Mouse (Mus musculus) midbrain, embryonic 15.5 days (tissue): ENCODE measurements around the gene Sbsn. TPM values are rescaled to one million over a fixed set of nuclear protein-coding genes. Genes with fewer than 3 reads are reported as not detected.

Source experiments
- ATAC-seq: fragments of 200-750 bp; cut with Nextera tagmentation; replicated peaks from 2 replicates; pipeline ENCODE4 v1.8.0; 2017; ENCODE audit warnings: moderate TSS enrichment
- H3K27ac ChIP-seq: fragments of 300-500 bp; sonication (generic); 2 replicates; pipeline ENCODE4 v1.5.1; 2015; ENCODE audit warnings: mild to moderate bottlenecking, inconsistent platforms
- H3K27me3 ChIP-seq: fragments of 300-500 bp; sonication (generic); replicated peaks from 2 replicates; pipeline ENCODE4 v1.6.1; 2015; ENCODE audit warnings: inconsistent platforms
- H3K36me3 ChIP-seq: fragments of 300-500 bp; sonication (generic); replicated peaks from 2 replicates; pipeline ENCODE4 v1.6.1; 2015; ENCODE audit warnings: inconsistent platforms
- H3K4me1 ChIP-seq: fragments of 300-500 bp; sonication (generic); 2 replicates; pipeline ENCODE4 v1.6.1; 2015; ENCODE audit warnings: inconsistent platforms
- H3K4me2 ChIP-seq: fragments of 300-500 bp; sonication (generic); 2 replicates; pipeline ENCODE4 v1.6.1; 2015; ENCODE audit warnings: inconsistent platforms, mild to moderate bottlenecking, moderate library complexity
- H3K4me3 ChIP-seq: fragments of 300-500 bp; sonication (generic); 2 replicates; pipeline ENCODE4 v1.5.1; 2015; ENCODE audit warnings: mild to moderate bottlenecking, inconsistent platforms
- H3K9ac ChIP-seq: fragments of 300-500 bp; sonication (generic); 2 replicates; pipeline ENCODE4 v1.6.1; 2015; ENCODE audit warnings: mild to moderate bottlenecking, inconsistent platforms
- H3K9me3 ChIP-seq: fragments of 300-500 bp; sonication (generic); 2 replicates; pipeline ENCODE4 v1.6.1; 2016; ENCODE audit warnings: inconsistent platforms
- WGBS: fragments of 180-500 bp; shearing (Covaris S2); methylation state at CpG from one replicate; pipeline ENCODE4 v1.1.7; 2015; ENCODE audit warnings: mixed read lengths; 5-methylcytosine and 5-hydroxymethylcytosine counted together
- polyA plus RNA-seq: library from polyadenylated mRNA; unstranded; fragments of >200 nt; fragmentation: Nextera tagmentation; extraction: Ambion mirVana; gene quantifications from 2 replicates; pipeline ENCODE4 v1.2.1, GENCODE M21; 2015

Sbsn gene
- polyA plus RNA-seq, 1 experiment from 2014 or later = 3.0 TPM

- H3K36me3 ChIP-seq = no peaks in the 10 kb centered on the region
- no peaks in the 10 kb centered on the region for H3K27me3 ChIP-seq
- no peak within 1 kb of the TSS for H3K4me3 ChIP-seq
- H3K4me2 ChIP-seq = no peak within 1 kb of the TSS
- no peak for ATAC-seq
- 40% methylated on average over 5 of the region's 5 CpGs for WGBS
- no peaks in the 10 kb centered on the region for H3K9me3 ChIP-seq
- no peak within 1 kb of the TSS for H3K27ac ChIP-seq
- no peak within 1 kb of the TSS for H3K9ac ChIP-seq
- no peaks in the 10 kb centered on the region for H3K4me1 ChIP-seq
Observed at GRCm38 (mm10) chr7:30763456-30763855, 12.2 kb downstream of the Sbsn start, which contains the start of gene Dmkn. TSS of gene Dmkn (plus strand) at chr7:30763756.

DNA sequence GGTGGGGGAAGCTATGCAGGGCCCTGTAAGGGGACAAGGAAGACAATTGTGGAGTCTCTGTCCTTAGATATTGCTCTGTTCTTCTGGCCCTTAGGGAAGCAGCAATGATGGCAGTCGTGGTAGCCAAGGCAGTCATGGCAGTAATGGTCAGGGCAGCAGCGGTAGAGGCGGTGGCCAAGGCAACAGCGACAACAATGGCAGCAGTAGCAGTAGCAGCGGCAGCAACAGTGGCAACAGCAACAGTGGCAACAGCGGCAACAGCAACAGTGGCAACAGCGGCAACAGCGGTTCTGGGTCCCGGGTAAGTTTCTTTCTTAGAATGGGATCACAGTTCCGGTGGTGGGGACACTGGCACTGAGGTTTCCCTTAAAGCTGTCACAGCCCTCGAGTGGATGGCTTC is 13.9 kb downstream of the Sbsn start:
- ATAC-seq = no peak; the same call in 1 of the 2 replicates
- Histone ChIP-seq H3K27me3 (no peaks in the 10 kb centered on the region), H3K36me3 (no peaks in the 10 kb centered on the region), H3K4me1 (no peaks in the 10 kb centered on the region), H3K4me3 (no peak overlapping the region), H3K9me3 (no peaks in the 10 kb centered on the region), H3K9ac (no peak overlapping the region), H3K27ac (no peak overlapping the region), H3K4me2 (0 out of 2 replicates have a peak overlapping the region, but pooled peaks have one; percentile 9)
- 44% methylated on average over 11 of the region's 11 CpGs for WGBS

- H3K4me3 ChIP-seq = no peak overlapping the region
- H3K4me1 ChIP-seq = no peaks in the 10 kb centered on the region
- no peaks in the 10 kb centered on the region for H3K36me3 ChIP-seq
- no peaks in the 10 kb centered on the region for H3K27me3 ChIP-seq
- WGBS = 87% methylated on average over 4 of the region's 4 CpGs
- no peak overlapping the region for H3K9ac ChIP-seq
- H3K4me2 ChIP-seq = no peak overlapping the region
- no peaks in the 10 kb centered on the region for H3K9me3 ChIP-seq
- H3K27ac ChIP-seq = no peak overlapping the region
- no peak for ATAC-seq
Observed at GRCm38 (mm10) chr7:30766408-30766807, 15.1 kb downstream of the Sbsn start.

GRCm38 (mm10) chr7:30769236-30769635 is 18.0 kb downstream of the Sbsn start:
- H3K9me3 ChIP-seq = no peaks in the 10 kb centered on the region
- H3K36me3 ChIP-seq = no peaks in the 10 kb centered on the region
- no peak overlapping the region for H3K27ac ChIP-seq
- H3K9ac ChIP-seq = no peak overlapping the region
- no peaks in the 10 kb centered on the region for H3K4me1 ChIP-seq
- no peak for ATAC-seq
- H3K4me2 ChIP-seq = no peak overlapping the region
- no peaks in the 10 kb centered on the region for H3K27me3 ChIP-seq
- H3K4me3 ChIP-seq = no peak overlapping the region
- 32% methylated on average over 9 of the region's 9 CpGs for WGBS

- no peaks in the 10 kb centered on the region for H3K9me3 ChIP-seq
- no peak overlapping the region for H3K9ac ChIP-seq
- WGBS = 90% methylated on average over 9 of the region's 9 CpGs
- no peak overlapping the region for H3K27ac ChIP-seq
- ATAC-seq = no peak
- no peaks in the 10 kb centered on the region for H3K4me1 ChIP-seq
- no peak overlapping the region for H3K4me3 ChIP-seq
- no peak overlapping the region for H3K4me2 ChIP-seq
- H3K27me3 ChIP-seq = no peaks in the 10 kb centered on the region
- H3K36me3 ChIP-seq = no peaks in the 10 kb centered on the region
Observed at GRCm38 (mm10) chr7:30776104-30776503, 24.8 kb downstream of the Sbsn start.

GRCm38 (mm10) chr7:30777081-30777579 is 25.9 kb downstream of the Sbsn start:
- Histone ChIP-seq H3K9ac (no peak overlapping the region), H3K9me3 (no peaks in the 10 kb centered on the region), H3K27me3 (no peaks in the 10 kb centered on the region), H3K4me2 (no peak overlapping the region), H3K4me1 (no peaks in the 10 kb centered on the region), H3K4me3 (no peak overlapping the region), H3K36me3 (no peaks in the 10 kb centered on the region), H3K27ac (no peak overlapping the region)
- 36% methylated on average over 7 of the region's 7 CpGs for WGBS
- no peak for ATAC-seq

DNA sequence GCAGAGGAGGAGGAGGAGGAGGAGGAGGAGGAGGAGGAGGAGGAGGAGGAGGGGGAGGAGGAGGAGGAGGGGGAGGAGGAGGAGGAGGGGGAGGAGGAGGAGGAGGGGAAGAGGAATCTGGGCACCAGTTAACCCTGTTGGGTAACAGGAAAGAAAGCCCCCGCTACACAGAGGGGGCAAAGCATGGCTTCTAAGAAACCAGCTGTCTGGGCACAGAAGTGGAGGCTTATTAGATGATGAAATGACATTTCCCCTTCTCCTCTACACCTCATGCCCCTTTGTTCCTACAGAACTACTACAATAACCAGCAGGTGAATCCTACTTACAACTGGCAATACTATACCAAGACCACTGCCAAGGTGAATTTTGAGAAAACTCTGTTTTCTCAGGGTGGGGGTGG is 26.6 kb downstream of the Sbsn start:
- Histone ChIP-seq H3K4me3 (no peak overlapping the region), H3K9me3 (no peaks in the 10 kb centered on the region), H3K4me1 (no peaks in the 10 kb centered on the region), H3K9ac (no peak overlapping the region), H3K27ac (no peak overlapping the region), H3K36me3 (no peaks in the 10 kb centered on the region), H3K27me3 (no peaks in the 10 kb centered on the region), H3K4me2 (no peak overlapping the region)
- 81% methylated on average over 1 of the region's 1 CpGs for WGBS
- no peak for ATAC-seq

DNA sequence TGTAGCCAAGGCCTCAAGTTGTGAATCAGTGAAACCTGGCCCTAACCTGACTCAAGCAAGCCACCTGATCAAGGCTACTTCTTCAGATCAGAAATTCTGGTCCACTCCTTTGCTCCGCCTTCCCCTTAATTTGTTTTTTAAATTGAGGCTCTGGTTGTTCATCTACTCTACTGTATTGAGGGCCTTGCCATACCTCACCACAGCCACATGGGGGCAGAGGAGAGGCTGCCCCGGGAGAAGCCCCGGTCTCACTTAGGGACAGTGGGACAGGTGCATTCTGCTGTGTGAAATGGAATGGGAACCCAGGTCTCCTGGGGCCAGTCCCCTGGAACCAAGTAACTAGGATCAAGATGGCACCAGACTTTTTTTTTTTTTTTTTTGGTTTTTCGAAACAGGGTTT is 30.5 kb downstream of the Sbsn start:
- no peaks in the 10 kb centered on the region for H3K36me3 ChIP-seq
- WGBS = 72% methylated on average over 4 of the region's 4 CpGs
- H3K27me3 ChIP-seq = no peaks in the 10 kb centered on the region
- H3K4me2 ChIP-seq = no peak overlapping the region
- no peak overlapping the region for H3K27ac ChIP-seq
- H3K4me3 ChIP-seq = no peak overlapping the region
- H3K4me1 ChIP-seq = peaks cover 8% of the 10 kb centered on the region
- no peaks in the 10 kb centered on the region for H3K9me3 ChIP-seq
- H3K9ac ChIP-seq = no peak overlapping the region
- no peak for ATAC-seq

- Histone ChIP-seq H3K9me3 (no peaks in the 10 kb centered on the region), H3K27ac (no peak overlapping the region), H3K27me3 (no peaks in the 10 kb centered on the region), H3K36me3 (no peaks in the 10 kb centered on the region), H3K4me3 (no peak overlapping the region), H3K4me2 (no peak overlapping the region), H3K9ac (no peak overlapping the region), H3K4me1 (peaks cover 8% of the 10 kb centered on the region)
- 83% methylated on average over 3 of the region's 3 CpGs for whole genome bisulfite sequencing
- no peak for ATAC-seq
Observed at GRCm38 (mm10) chr7:30782658-30783057, 31.4 kb downstream of the Sbsn start.

GRCm38 (mm10) chr7:30785154-30785553 is 33.9 kb downstream of the Sbsn start:
- H3K36me3 ChIP-seq = no peaks in the 10 kb centered on the region
- no peak overlapping the region for H3K4me2 ChIP-seq
- H3K4me3 ChIP-seq = no peak overlapping the region
- 70% methylated on average over 1 of the region's 1 CpGs for WGBS
- H3K27me3 ChIP-seq = no peaks in the 10 kb centered on the region
- no peak overlapping the region for H3K27ac ChIP-seq
- peaks cover 8% of the 10 kb centered on the region for H3K4me1 ChIP-seq
- ATAC-seq = no peak
- H3K9me3 ChIP-seq = no peaks in the 10 kb centered on the region
- no peak overlapping the region for H3K9ac ChIP-seq

- no peaks in the 10 kb centered on the region for H3K9me3 ChIP-seq
- ATAC-seq = peak; percentile 80
- H3K4me2 ChIP-seq = no peak overlapping the region
- no peak overlapping the region for H3K27ac ChIP-seq
- H3K27me3 ChIP-seq = no peaks in the 10 kb centered on the region
- no peaks in the 10 kb centered on the region for H3K36me3 ChIP-seq
- H3K9ac ChIP-seq = no peak overlapping the region
- no peak overlapping the region for H3K4me3 ChIP-seq
- H3K4me1 ChIP-seq = peaks cover 8% of the 10 kb centered on the region
- 59% methylated on average over 13 of the region's 13 CpGs for WGBS
Observed at GRCm38 (mm10) chr7:30785721-30786546, 34.7 kb downstream of the Sbsn start.

DNA sequence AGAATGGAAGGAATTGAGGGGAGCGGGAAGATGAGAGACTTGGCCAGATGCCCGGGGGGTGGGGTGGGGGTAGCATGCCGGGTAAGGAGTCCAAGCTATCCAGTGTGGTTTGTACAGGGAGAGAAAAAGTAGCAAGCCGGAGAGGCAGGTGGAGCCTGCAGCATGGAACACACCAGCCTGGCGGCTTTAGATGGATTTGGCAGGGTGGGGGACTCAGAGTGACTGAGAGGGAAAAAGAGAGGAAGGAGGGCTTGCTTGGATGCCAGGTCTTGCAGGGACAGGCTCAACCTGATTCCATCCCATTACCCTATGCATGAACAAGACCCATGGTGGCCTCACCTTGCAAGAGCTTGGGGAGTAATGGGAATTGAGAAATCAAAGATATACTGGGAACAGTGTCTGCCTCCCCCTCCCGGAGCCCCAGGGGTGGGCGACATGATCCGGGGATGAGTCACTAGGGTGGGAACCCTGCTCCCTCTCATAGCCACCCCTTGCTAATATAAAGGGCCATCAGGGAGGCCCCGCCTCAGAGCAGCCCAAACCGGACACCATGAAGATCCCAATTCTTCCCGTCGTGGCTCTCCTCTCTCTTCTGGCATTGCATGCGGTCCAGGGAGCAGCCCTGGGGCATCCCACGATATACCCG is 36.2 kb downstream of the Sbsn start, which contains the start of gene Krtdap:
Krtdap (plus strand) TSS at position 520 of the 646 bp plus-strand sequence.
- ATAC-seq = no peak
- H3K4me3 ChIP-seq = no peak within 1 kb of the TSS

More for the DNA sequence above, 36.2 kb downstream of the Sbsn start, which contains the start of gene Krtdap:
- Histone ChIP-seq H3K9ac (no peak within 1 kb of the TSS), H3K4me2 (no peak within 1 kb of the TSS), H3K4me1 (peaks cover 8% of the 10 kb centered on the region), H3K27me3 (no peaks in the 10 kb centered on the region), H3K9me3 (no peaks in the 10 kb centered on the region), H3K27ac (no peak within 1 kb of the TSS), H3K36me3 (no peaks in the 10 kb centered on the region)
- WGBS = 55% methylated on average over 15 of the region's 15 CpGs
